Mouse (Mus musculus) adrenal gland, postnatal 4 days (tissue): ENCODE data around the gene Btbd17. TPM values are rescaled to one million over a fixed set of nuclear protein-coding genes. Genes with fewer than 3 reads are reported as not detected.

Source experiments
- DNase-seq, 2 experiments: peaks; one replicate each; pipeline ENCODE4 v3.0.0; 2021 to 2022; ENCODE audit warnings: low spot score in 2 of 2, mixed read lengths in 2 of 2
- long read RNA-seq, 2 experiments: library from polyadenylated mRNA; stranded (forward); transcript quantifications; one replicate each; pipeline ENCODE4 v2.0.0; 2021
- total RNA-seq, 2 experiments: library from RNA; stranded (reverse); gene quantifications; 2 replicates each; pipeline ENCODE4 v1.2.3; 2021

Gene Btbd17
- under 1 TPM; 0.50 to 0.59 TPM for total RNA-seq
- long read RNA-seq, experiment 1, partial matches to known transcripts = 0 of 1 reads
- long read RNA-seq, experiment 1, other reads (novel, unspliced or antisense) = 1 of 1 reads
- long read RNA-seq, experiment 2 = 0 reads

DNA sequence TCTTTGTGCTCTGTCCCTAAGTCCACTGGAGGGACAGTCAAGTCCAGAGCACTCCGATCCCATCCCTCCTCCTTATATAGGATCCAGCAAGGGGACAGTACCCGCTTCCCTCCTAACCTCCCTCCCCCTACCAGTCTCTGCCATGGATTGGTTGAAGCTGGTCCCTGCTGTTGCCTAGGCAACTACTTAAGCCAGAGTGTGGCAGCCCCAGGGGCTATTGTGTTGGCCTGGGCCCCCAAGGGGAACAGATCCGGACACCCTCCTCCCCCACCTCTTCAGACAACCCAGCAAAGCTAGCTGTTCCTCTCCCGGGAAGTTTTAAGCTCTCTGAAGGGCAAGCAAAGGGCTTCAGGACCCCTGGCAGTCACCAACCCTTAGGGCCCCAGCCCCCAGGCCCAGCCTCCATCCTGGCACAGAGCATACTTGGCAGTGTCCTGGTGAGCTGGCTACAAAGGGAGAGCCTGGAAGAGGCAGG lies at the start of gene Btbd17:
Gene Btbd17 (minus strand): TSS at position 98 of the 475 bp plus-strand sequence.
- DNase-seq = no peak

DNA sequence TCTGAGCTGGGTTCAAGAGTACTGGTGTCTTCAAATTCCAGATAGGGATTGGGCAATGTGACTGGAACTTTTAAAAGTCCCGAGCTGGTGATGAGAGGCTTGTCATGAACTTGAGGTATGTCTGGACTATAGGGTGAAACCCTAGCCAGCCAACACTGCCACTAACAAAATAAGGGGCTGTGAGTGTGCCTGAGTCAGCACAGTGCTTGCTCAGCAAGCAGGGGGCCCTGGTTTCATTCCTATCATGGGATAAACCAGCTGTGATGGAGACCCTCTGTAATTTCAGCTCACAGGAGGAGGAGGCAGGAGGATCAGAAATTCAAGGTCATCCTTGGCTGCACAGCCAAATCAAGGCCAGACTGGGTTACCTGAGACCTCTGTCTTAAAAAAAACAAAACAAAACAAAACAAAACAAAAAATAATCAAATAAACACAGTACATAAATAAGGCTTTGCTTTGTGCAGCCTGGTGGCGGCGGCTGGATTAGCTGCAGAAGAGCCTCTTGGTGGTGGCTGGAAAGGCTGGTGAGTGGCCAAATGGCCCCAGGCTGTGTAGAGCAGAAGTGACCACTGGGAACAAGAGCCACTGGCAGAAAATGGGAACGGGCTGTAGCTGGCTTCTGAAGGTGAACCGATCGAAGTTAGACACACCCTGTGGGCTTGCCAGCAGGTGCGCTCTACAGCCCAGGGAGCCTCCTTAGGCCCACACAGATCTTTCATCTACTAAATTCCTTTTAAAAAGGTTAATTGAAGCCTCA lies 48.9 kb upstream of the Btbd17 start:
- no peak for DNase-seq

- no peak for DNase-seq
Observed at GRCm38 (mm10) chr11:114843818-114844463, 48.2 kb upstream of the Btbd17 start.

- no peak for DNase-seq
Observed at GRCm38 (mm10) chr11:114833166-114833565, 37.4 kb upstream of the Btbd17 start.

GRCm38 (mm10) chr11:114830433-114830773 lies 34.7 kb upstream of the Btbd17 start:
- no peak for DNase-seq

GRCm38 (mm10) chr11:114829499-114830432 lies 34.0 kb upstream of the Btbd17 start:
- DNase-seq = peak in 1 of 2 experiments; percentile 39

- no peak for DNase-seq
Observed at GRCm38 (mm10) chr11:114826686-114827085, 30.9 kb upstream of the Btbd17 start.

DNA sequence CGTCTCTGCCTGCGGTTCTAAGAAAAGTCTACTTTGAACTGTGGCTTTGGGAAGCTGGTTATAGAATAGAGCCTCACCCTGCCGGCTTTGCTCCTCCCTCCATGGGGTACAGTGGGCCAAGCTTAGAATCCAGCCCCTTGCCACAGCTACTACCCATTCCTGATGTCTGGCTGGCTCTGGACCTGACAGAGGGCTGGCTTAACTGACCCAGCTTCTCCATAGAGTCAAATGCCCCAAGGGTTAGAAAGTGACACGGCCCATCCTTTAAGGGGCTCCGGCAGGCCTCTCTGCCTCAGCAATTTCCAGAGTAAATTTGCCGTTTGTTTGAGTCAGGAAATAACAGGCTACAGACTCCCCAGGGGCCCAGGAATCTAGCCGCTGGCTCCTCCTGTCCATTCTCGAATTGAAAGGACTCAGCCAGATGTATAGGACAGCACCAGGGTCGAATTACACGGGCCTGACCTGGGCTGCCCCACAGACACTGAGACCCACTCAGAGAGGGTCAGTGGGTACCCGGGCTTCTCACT lies 27.5 kb upstream of the Btbd17 start:
- DNase-seq = no peak

DNA sequence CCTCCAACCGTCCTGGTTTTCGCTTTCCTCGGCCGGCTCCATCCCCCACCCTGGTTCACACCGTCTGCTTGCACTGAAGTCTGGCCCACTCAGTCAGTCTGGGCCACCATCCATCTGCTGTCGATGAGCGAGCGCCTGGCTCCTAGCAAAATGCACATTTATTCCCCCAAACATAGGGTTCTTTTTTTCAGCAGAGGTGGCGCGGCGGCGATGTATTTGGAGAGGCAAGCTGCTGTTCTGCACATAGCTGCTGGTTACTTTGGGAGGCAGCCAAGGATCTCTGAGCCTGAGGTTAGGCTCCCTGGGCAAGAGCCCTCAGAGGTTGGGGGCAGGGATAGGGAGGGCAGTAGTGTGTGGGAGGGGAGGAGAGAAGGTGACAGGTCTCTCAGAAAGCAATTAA lies 27.0 kb upstream of the Btbd17 start:
- no peak for DNase-seq

- DNase-seq = no peak
Observed at GRCm38 (mm10) chr11:114821325-114821724, 25.6 kb upstream of the Btbd17 start.

GRCm38 (mm10) chr11:114820444-114820843 lies 24.7 kb upstream of the Btbd17 start:
- no peak for DNase-seq

DNA sequence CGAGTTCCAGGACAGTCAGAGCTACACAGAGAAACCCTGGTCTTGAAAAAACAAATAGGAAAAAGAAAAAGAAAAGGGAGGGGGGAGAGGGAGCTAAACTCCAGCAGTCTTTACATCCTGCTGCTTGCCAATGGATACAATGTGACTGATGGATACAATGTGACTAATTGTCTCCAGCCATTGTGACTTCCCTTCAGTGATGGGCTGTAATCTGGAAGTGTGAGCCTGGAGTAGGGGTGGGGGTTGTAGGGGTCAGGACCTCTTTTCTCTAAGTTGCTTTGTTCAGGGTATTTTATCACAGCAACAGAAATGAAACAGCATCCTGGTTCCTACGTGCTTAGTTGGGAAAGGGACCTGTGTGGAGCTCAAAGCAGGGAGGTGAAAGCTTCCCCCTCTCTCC lies 23.4 kb upstream of the Btbd17 start:
- no peak for DNase-seq

- no peak for DNase-seq
Observed at GRCm38 (mm10) chr11:114818185-114818584, 22.4 kb upstream of the Btbd17 start.

DNA sequence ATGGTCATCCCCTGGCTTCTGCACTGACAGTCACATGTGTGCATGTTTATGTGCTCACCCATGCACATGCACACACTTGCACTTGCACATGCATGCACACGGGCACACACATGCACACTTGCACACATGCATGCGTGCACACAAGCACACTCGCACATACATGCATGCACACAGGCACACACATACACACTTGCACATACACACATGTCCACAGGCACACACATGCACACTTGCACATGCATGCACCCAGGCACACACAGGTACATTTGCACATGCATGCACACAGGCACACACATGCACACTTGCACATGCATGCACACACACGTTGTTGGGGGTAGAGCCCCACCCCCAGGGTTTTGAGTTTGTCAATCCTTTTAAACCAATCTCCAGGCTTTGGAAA lies 21.2 kb upstream of the Btbd17 start:
- DNase-seq = no peak

- DNase-seq = no peak
Observed at GRCm38 (mm10) chr11:114814873-114815592, 19.3 kb upstream of the Btbd17 start.

DNA sequence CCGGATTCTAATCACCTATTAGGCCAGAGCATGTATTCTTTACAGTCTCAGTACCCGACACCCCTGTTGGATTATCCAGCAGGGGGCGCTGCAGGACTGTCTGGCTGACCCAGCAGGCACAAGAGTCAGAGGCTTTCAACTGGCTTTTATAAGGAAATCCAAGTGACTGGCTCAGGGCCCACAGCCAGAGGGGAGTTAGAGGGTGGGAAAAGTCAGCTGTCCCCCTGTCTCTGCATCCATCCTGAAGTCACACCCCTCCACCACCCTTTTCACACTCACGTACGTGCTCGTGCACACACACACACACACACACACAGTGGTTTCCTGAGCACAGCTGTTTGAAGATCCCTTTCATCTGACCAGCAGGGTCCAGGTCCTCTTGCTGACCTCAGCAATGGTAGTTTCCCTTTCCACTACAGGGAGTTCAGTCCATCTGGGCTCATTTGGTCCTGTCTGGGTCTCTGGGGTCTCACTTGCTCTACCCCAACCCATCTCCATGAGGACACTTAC lies 17.0 kb upstream of the Btbd17 start:
- DNase-seq = peak; percentile 89 to 94

DNA sequence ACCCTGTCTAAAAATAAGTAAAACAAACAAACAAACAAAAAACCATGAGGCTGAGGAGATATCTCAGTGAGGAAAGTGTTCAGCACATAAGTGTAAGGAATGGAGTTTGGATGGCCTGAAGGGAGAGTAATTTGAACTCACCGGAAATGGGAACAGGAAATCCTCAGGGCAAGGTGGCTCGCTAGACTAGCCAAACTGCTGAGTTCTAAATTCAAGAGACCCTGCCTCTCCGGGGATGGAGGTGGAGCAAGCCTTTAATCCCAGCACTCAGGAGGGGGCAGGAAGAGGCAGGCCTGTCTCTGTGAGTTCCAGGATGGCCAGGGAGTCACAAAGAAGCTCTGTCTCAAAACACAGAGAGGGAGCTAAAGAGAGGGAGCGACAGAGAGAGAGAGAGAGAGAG lies 14.6 kb upstream of the Btbd17 start:
- no peak for DNase-seq

DNA sequence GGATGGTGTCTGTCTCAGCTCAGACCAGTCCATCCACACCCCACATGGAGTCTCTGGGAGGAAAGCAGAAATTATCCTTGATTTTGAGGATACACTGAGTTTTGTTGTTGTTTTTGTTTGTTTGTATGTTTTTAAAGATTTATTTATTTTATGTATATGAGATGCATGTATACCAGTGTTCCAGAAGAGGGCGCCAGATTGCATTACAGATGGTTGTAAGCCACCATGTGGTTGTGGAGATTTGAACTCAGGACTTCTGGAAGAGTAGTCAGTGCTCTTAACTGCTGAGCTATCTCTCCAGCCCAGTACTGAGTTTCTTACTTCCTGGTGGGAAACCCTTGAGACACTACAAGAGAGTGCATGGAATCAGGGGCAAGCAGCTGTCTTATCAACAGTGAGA lies 13.6 kb upstream of the Btbd17 start:
- no peak for DNase-seq

DNA sequence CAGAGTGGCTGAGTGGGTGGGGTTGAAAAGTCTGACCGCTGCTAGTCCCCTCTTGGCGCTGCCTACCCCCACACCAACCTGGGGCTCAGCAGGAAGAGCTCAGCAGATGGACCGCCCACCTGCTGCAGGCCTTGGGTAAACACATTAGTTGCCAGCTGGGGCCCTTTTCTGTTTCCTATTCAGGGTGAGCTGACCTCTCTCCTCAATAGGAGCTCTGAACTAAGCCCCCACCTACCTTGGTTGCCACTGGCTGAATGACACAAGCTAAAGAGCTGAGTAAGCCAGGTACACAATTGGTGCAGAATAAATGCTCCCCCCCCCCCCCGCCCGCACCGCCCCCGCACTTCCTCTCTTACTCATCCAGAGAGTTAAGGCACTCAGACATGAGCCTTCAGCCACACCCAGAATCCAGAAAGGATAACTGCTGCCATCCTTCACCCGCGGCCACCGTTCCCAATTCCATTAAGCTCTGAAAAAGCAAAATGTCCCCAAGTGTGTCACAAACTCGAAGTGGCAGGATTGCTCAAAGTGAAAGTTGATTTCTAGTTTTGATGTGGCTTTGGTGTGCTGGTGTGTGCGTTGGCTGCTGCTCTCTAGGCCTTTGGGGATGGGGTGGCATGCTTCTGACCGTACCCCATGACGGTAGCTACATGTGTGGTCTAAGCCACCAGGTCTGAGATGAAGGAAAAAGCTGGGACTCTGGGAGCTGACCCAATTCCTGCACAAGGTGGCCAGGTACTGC lies 12.1 kb upstream of the Btbd17 start:
- no peak for DNase-seq

- no peak for DNase-seq
Observed at GRCm38 (mm10) chr11:114807025-114807424, 11.3 kb upstream of the Btbd17 start.
